Mouse (Mus musculus) testis, adult 10 weeks (tissue): ENCODE data around the gene Ghdc. TPM values are rescaled to one million over a fixed set of nuclear protein-coding genes. Genes with fewer than 3 reads are reported as not detected.

ENCODE experiments used
- polyA plus RNA-seq: library from polyadenylated mRNA; stranded (reverse); fragments of 350-450 nt; fragmentation: Illumina TruSeq; extraction: RNeasy Lipid Tissue Mini Kit (QIAGEN cat#74804); gene quantifications from one replicate; pipeline ENCODE4 v1.2.3, GENCODE M21; 2014; ENCODE audit warnings: low read depth, low replicate concordance

The Ghdc gene
- 0.18 TPM for polyA plus RNA-seq

GRCm38 (mm10) chr11:100770646-100771408 lies at the start of gene Ghdc:
Ghdc (minus strand) TSS chr11:100770957.

DNA sequence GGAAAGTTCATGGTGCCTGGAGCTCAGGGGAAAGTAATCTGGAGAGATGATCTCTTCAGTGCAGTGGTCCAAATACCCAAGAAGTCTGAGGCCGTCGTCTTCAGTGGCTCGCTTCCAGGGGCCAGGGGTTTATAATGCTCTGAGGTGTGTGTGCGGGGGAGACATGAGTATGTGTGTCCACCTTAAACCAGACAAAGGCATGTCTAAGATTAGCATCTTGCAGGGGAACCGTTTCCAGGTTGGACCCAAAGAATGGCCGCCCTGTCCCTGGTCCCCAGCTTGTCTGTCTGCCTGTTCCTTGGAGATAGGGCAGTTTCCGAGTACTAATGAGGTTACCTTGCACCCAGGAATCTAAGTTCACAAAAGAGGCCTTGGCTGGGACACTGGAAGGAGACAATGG lies 7.9 kb downstream of the Ghdc start, which contains the start of gene Hcrt:
Gene Hcrt (minus strand): TSS at position 101 of the 400 bp plus-strand sequence.

DNA sequence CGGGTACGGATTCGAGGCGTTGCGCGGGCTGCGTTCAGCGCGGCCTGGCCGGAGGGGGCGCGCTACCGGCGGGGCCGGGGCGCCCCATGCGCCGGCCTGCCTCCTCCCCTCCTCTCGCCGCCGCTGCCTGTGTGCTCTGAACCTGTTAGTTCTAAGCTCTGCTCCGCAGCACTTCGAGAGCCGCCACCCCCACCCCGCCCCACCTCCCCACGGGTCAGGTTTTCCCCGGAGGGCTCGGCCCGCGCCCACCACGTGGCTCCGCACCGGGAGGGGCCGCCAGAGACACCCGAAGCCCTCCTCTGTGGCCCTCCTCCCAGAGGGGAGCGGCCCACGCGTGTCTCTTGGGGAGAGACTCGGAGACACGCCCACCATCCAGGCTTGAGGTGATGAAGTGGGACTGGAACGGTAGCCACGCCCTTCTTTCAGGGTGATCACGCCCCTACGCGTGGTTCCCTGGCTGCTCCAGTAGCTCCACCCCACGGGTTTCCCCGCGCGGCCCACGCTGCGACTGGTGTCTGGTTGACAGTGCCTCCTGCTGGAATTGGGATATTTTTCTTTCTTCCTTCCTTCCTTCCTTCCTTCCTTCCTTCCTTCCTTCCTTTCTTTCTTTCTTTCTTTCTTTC lies 11.0 kb downstream of the Ghdc start, which contains the start of gene Kcnh4:
Gene Kcnh4 (minus strand): TSS at position 332 of the 623 bp plus-strand sequence.

DNA sequence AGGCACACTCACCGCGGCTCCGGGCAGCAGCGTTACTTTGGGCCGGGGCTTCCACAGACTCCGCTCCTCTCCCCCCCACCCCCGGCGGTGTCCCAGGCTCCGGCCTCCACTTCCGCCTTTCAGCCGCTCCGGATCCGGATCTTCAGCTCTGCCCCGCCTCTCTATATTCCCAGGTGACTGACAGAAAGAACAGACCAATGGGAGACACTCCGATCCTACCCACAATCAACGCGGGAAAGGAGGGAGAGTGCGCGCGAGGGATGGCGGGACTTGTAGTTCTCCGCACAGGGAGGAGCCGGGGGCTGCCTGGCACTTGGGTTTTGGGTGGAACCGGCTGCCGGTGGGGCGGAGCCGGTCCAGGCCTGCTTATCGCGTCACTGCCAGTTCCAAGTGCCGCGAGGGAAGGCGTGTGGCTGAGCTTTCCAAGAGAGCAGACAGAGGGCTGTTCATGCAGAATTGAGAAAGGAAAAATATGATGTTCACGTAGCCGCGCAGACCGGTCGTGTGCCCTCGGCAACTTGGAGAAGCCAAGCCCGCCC lies 32.6 kb downstream of the Ghdc start, which contains the start of gene Rab5c:
Gene Rab5c (minus strand): TSS at position 150 of the 539 bp plus-strand sequence.

Other genes starting within 250 kb of the Ghdc start
- 16.8 TPM for gene Acly, start 243.0 kb downstream of the Ghdc start, polyA plus RNA-seq
- gene Ttc25, start 225.3 kb downstream of the Ghdc start, polyA plus RNA-seq = 67.7 TPM
- gene Cnp, start 196.1 kb downstream of the Ghdc start, polyA plus RNA-seq = 1.2 TPM
- 13.0 TPM for gene Nkiras2, start 151.7 kb downstream of the Ghdc start, polyA plus RNA-seq
- 259 TPM for gene Dnajc7, start 150.8 kb downstream of the Ghdc start, polyA plus RNA-seq
- 0.11 TPM for gene Zfp385c, start 78.5 kb downstream of the Ghdc start, polyA plus RNA-seq
- 6.3 TPM for gene Dhx58, start 66.7 kb downstream of the Ghdc start, polyA plus RNA-seq
- 2.8 TPM for gene Kat2a, start 58.5 kb downstream of the Ghdc start, polyA plus RNA-seq
- 93.0 TPM for gene Hspb9, start 57.1 kb downstream of the Ghdc start, polyA plus RNA-seq
- 10.5 TPM for gene Rab5c, start 32.7 kb downstream of the Ghdc start, polyA plus RNA-seq
- not detected for gene Kcnh4, start 11.0 kb downstream of the Ghdc start, polyA plus RNA-seq
- gene Hcrt, start 8.0 kb downstream of the Ghdc start, polyA plus RNA-seq = not detected
- gene Stat5b, start 79.8 kb upstream of the Ghdc start, polyA plus RNA-seq = 0.42 TPM
- gene Stat5a, start 88.4 kb upstream of the Ghdc start, polyA plus RNA-seq = 0.85 TPM
- gene Stat3, start 168.6 kb upstream of the Ghdc start, polyA plus RNA-seq = 10.7 TPM
- 5.4 TPM for gene Cavin1, start 199.9 kb upstream of the Ghdc start, polyA plus RNA-seq
- gene Atp6v0a1, start 238.5 kb upstream of the Ghdc start, polyA plus RNA-seq = 31.0 TPM